Mouse (Mus musculus): ENCODE measurements around the gene Rasef.
"Not testable (repeated sequence)": the region's sequence is repeated elsewhere in the genome, so short reads cannot be mapped to it uniquely, and the experiment has no call there.

Rasef gene

GRCm38 (mm10) chr4:73790260-73791185 lies at the start of gene Rasef:
Gene Rasef (minus strand): TSS chr4:73790994.
- in situ Hi-C loops (cut with MboI; ENCODE audit: low sequenced_read_pairs) = no loop called here

- in situ Hi-C loops (cut with MboI; ENCODE audit: low sequenced_read_pairs) = no loop called here
Measured at GRCm38 (mm10) chr4:73826587-73826986, 35.8 kb upstream of the Rasef start.

DNA sequence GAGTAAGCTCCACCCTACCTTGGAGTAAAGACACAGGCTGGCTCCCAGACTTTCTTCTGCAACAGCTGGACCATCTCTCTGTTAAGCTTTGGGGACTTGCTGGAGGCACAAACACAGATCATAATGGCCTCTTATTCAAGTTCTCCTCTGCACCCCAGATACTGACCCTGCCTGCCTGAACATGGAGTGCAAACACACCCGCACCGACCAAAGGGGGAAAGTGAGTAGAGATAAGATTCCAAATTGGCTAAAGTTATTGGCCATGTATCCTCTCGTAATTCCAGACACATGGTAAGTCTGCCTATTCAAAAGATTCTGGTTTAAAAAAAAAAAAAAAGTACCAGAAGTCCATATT lies 369 bp upstream of the Rasef start:
- in situ Hi-C loops (cut with MboI; ENCODE audit: low sequenced_read_pairs) = no loop called here

GRCm38 (mm10) chr4:73789534-73789933 lies 1.3 kb downstream of the Rasef start:
- in situ Hi-C loops (cut with MboI; ENCODE audit: low sequenced_read_pairs) = no loop called here

- in situ Hi-C loops (cut with MboI; ENCODE audit: low sequenced_read_pairs) = no loop called here
Measured at GRCm38 (mm10) chr4:73788076-73788730, 2.6 kb downstream of the Rasef start.

- in situ Hi-C loops (cut with MboI; ENCODE audit: low sequenced_read_pairs) = no loop called here
Measured at GRCm38 (mm10) chr4:73784147-73784546, 6.6 kb downstream of the Rasef start.

- in situ Hi-C loops (cut with MboI; ENCODE audit: low sequenced_read_pairs) = no loop called here
Measured at GRCm38 (mm10) chr4:73781061-73781460, 9.7 kb downstream of the Rasef start.

GRCm38 (mm10) chr4:73775266-73775665 lies 15.5 kb downstream of the Rasef start:
- in situ Hi-C loops (cut with MboI; ENCODE audit: low sequenced_read_pairs) = no loop called here

- in situ Hi-C loops (cut with MboI; ENCODE audit: low sequenced_read_pairs) = no loop called here
Measured at GRCm38 (mm10) chr4:73773831-73774810, 16.7 kb downstream of the Rasef start.

GRCm38 (mm10) chr4:73772028-73772427 lies 18.8 kb downstream of the Rasef start:
- in situ Hi-C loops (cut with MboI; ENCODE audit: low sequenced_read_pairs) = no loop called here

DNA sequence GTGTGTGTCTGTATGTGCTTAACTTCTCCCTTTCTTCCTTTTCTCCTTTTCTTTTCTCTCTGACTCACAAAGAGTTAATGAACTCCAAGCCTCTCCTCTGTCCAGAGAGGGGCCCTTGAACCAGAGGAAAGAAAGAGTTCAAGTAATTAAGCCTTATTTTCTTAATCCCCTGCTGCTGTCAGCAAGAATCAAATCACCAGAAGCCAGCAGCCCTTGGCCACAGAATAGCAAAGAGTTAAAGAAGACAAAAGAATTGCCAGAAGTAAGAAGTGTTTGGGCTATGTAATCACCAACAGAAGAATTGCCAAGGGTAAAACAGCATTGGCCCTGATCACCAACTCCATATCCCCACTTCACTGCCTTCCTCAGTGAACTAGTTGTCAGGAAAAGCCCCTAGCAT lies 20.2 kb downstream of the Rasef start:
- in situ Hi-C loops (cut with MboI; ENCODE audit: low sequenced_read_pairs) = no loop called here

- in situ Hi-C loops (cut with MboI; ENCODE audit: low sequenced_read_pairs) = no loop called here
Measured at GRCm38 (mm10) chr4:73768156-73768555, 22.6 kb downstream of the Rasef start.

- in situ Hi-C loops (cut with MboI; ENCODE audit: low sequenced_read_pairs) = no loop called here
Measured at GRCm38 (mm10) chr4:73748219-73748618, 42.6 kb downstream of the Rasef start.

- in situ Hi-C loops (cut with MboI; ENCODE audit: low sequenced_read_pairs) = no loop called here
Measured at GRCm38 (mm10) chr4:73739439-73739838, 51.4 kb downstream of the Rasef start.

DNA sequence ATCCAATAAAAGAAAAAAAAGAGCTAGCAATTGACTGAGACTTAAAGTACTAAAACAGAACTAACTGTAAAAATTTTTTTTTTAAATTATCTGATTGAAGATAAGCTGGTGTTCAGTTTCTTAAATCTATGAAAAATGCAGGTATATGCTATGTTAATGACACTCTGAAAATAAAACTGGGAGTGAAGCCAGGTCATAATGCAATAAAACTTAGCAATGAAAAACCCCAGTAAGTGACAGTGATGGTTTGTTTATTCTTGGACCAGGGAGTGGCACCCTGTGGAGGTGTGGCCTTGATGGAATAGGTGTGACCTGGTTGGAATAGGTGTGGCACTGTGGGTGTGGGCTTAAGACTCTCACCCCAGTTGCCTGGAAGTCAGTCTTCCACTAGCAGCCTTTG lies 71.0 kb downstream of the Rasef start:
- in situ Hi-C loops (cut with MboI; ENCODE audit: low sequenced_read_pairs) = no loop called here

GRCm38 (mm10) chr4:73718761-73719160 lies 72.0 kb downstream of the Rasef start:
- in situ Hi-C loops (cut with MboI; ENCODE audit: low sequenced_read_pairs) = no loop called here

- in situ Hi-C loops (cut with MboI; ENCODE audit: low sequenced_read_pairs) = not testable (repeated sequence)
Measured at GRCm38 (mm10) chr4:73683216-73683615, 107.6 kb downstream of the Rasef start, which contains the start of gene Gm428. Gene Gm428 (plus strand): TSS chr4:73683516.

GRCm38 (mm10) chr4:73668054-73668453 lies 122.7 kb downstream of the Rasef start, which contains the start of gene Gm11239:
Gene Gm11239 (plus strand): TSS chr4:73668354.
- in situ Hi-C loops (cut with MboI; ENCODE audit: low sequenced_read_pairs) = not testable (repeated sequence)

Measured in CH12F3 (cell line).